Mouse (Mus musculus) CD4-positive, CD25-positive, alpha-beta regulatory T cell (primary cell): ENCODE measurements around the gene H2-M10.1. TPM values are rescaled to one million over a fixed set of nuclear protein-coding genes. Genes with fewer than 3 reads are reported as not detected.

ENCODE experiments used
- polyA plus RNA-seq: library from polyadenylated mRNA; unstranded; fragments of 100-300 nt; shearing (Covaris generic); gene quantifications from one replicate; pipeline ENCODE4 v1.2.1, GENCODE M21; 2017

H2-M10.1 gene
- polyA plus RNA-seq, result not detected

GRCm38 (mm10) chr17:36326055-36326454, at the start of gene H2-M10.1:
H2-M10.1 (minus strand) TSS chr17:36326155.

GRCm38 (mm10) chr17:36368317-36368716, 42.4 kb upstream of the H2-M10.1 start, which contains the start of gene H2-M10.3:
H2-M10.3 (minus strand) TSS chr17:36368417.

GRCm38 (mm10) chr17:36286390-36286789, 39.6 kb downstream of the H2-M10.1 start, which contains the start of gene H2-M10.2:
H2-M10.2 (minus strand) TSS chr17:36286490.

Other genes with a start within 250 kb of the H2-M10.1 start
- 0.91 TPM for gene Gm19684, start 204.5 kb downstream of the H2-M10.1 start, polyA plus RNA-seq
- gene Gm7030, start 196.7 kb downstream of the H2-M10.1 start, polyA plus RNA-seq, result 0.26 TPM
- 7.7 TPM for gene Gm8909, start 157.6 kb downstream of the H2-M10.1 start, polyA plus RNA-seq
- 0.59 TPM for gene H2-T3, start 135.9 kb downstream of the H2-M10.1 start, polyA plus RNA-seq
- gene Rpp21, start 68.1 kb downstream of the H2-M10.1 start, polyA plus RNA-seq, result 168 TPM
- gene Trim39, start 53.9 kb downstream of the H2-M10.1 start, polyA plus RNA-seq, result 24.5 TPM
- not detected for gene H2-M10.2, start 39.7 kb downstream of the H2-M10.1 start, polyA plus RNA-seq
- gene H2-M10.3, start 42.3 kb upstream of the H2-M10.1 start, polyA plus RNA-seq, result not detected
- not detected for gene H2-M10.4, start 136.2 kb upstream of the H2-M10.1 start, polyA plus RNA-seq
- not detected for gene H2-M11, start 220.9 kb upstream of the H2-M10.1 start, polyA plus RNA-seq